Mouse (Mus musculus): Measurements from ENCODE around the gene Pitpnm2.

Gene Pitpnm2

GRCm38 (mm10) chr5:124198473-124198872 lies 51.1 kb downstream of the Pitpnm2 start:
- no peak for DNase-seq

GRCm38 (mm10) chr5:124196082-124196481 lies 53.5 kb downstream of the Pitpnm2 start:
- no peak for DNase-seq

DNA sequence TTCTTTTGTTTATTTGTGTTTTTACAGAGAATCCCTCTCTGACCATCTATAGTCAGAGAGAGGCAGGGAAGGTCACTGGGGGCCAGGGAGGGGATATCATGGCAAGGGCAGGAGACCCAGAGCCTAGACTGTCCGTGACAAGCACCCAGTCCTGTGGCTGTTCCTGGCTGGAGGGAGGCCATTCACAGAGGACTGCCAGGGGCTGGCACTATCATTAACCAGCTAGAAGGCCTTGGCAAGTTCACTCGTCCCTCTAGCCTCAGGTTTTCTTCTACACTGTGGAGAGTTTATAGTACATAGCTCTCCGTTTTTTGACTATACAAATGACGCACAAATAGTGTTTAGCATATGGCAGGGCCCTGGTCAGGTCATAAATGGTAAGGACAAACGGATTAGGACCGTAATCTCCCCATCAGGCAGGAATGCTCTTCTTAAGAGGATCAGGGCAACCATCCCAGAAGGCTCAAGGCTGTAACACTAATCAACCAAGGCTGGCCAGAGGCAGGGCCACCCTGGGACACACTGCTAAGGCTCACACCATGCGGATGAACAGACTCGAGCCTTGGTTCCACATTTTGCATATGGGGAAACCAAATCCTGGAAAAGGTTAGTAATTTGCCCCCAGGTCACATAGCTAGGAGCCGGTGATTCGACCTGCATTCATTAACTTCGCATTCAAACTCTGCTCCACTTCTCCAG lies 55.0 kb downstream of the Pitpnm2 start:
- DNase-seq: peak; percentile 90

- peak; percentile 76 for DNase-seq
Measured at GRCm38 (mm10) chr5:124193286-124194112, 56.1 kb downstream of the Pitpnm2 start.

DNA sequence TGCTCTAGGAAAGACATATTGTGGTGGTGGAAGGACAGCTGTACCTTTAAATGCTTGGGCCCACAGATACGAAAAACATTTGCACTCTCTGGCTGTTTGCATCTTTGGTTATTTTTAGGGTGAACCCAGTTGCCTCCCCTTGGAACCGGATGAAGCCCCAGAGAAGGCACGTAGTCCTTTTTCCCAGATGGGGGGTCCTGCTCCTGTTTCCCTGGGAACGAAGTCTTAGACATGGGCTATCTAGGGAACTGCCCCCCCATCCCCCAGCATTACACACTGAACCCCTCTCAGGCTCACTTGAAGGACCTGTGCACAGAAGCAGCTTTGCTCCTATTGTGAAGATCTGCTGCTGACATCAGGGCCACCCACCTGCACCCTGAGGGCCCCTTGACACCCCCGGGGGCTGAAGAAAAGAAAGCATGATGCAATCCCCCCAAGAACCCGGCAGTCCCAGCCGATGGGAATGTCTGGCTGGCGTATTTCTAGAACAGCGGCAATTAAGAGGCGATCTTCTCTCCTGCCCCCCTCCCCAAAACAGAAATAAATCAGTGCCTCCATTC lies 56.8 kb downstream of the Pitpnm2 start:
- peak; percentile 68 for DNase-seq

GRCm38 (mm10) chr5:124192251-124192710 lies 57.3 kb downstream of the Pitpnm2 start:
- no peak for DNase-seq

DNA sequence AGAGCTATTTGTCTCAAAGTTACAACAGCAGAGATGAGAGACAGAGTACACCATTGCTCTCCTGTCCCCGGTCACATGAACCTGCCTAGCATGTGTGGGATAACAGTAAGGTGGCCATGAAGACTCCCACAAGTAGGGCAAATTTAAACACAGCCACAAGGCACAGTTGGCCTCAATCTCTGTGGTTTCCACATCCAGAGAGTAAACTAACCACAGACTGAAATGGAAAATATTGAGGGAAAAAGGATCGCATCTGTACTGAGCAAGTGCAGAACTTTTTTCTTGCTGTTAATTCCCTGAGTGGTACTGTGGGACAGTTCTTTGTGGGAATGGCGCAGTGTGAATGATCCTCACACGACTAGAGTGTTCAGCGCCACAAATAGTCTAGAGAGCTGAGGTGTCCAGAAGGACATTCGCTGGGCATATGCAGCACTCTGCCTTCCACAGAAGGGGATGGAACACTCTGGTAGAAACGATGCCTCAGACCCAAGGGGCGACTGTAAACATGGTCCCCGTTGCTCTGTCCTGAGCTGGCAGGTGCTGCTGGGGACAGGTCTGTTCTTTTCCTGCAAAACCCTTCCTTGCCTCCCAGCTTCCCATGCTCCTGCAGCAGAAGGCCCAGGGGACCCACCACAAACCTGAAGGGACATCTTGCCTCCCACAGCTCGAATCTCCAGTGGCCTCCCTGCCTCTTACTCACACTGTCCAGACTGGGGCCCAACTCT lies 59.3 kb downstream of the Pitpnm2 start:
- no peak for DNase-seq

DNA sequence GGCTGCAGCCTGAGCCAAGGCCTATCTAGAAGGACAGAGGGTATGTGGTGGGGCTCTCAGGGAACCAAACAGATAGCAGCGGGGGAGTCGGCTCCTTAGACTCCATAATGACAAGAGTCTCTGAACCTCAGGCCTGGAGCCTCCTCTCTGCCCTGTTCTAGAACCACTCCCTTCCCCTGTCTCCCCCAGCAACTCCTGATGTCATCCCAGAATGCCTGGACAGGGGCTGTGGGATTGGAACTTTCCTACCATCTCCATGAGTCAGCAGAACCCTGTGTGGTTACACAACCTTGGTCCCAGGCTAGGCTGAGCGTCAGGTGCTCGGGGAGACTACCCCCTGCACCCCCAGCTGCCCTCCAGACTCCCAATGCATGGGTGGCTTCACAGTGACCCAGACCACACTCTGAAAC lies 60.0 kb downstream of the Pitpnm2 start:
- DNase-seq: no peak

GRCm38 (mm10) chr5:124187508-124188311 lies 61.9 kb downstream of the Pitpnm2 start:
- no peak for DNase-seq

GRCm38 (mm10) chr5:124186981-124187507 lies 62.5 kb downstream of the Pitpnm2 start:
- DNase-seq: peak; percentile 71

GRCm38 (mm10) chr5:124186465-124186854 lies 63.1 kb downstream of the Pitpnm2 start:
- peak; percentile 56 for DNase-seq

DNA sequence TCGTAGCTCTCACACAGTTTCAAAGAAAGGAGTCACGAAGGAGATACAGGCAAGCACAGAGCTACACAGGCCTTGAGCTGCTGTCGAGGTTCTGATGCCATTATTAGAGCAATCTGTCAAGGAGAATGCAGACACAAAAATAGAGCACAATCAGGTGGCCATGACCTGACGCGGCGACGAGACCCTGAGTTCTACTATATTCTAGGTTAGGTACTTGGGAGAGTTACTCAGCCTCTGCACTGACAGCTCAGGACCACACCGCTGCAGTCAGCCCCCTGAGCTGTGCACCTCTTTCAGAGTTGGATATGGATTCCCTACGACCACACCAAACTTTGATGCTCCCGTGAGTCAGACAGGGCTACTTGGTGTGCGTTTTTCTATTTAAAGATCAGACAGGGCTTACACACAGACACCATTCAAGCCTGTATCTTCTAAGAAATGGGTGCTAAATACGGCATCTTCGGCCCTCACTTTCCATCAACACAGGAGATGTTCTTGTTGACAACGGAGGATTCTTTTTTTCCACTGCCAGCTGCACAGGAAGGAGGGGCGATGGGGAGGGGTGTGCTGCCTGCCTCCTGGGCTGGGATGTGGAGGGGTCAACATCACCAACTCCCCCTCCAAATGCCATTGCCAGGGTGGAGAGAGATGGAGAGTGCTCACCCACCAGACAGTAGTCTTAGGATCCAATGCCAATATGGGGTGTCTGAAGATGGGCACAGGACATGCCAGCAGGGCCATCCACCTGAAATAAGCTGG lies 63.7 kb downstream of the Pitpnm2 start:
- DNase-seq: no peak

- DNase-seq: peak; percentile 70
Measured at GRCm38 (mm10) chr5:124184898-124185701, 64.5 kb downstream of the Pitpnm2 start.

DNA sequence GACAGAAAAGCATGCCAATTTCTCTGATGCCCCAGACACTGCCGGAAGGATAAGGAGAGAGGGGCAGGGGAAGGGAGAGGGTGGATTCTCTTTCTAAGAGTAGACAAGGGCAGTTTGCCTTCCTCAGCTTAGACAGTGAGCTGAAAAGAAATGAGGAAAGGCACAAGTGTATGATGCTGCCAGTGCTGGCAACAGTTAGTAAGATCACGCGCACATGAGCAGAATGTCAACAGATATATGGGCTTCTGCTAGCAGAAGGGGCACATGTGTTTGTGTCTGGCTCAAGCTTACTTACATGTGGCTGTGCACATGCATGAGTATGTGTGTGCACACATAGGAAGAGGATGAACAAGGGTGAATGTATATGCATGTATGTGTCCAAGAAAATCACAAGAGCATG lies 65.4 kb downstream of the Pitpnm2 start:
- no peak for DNase-seq

DNA sequence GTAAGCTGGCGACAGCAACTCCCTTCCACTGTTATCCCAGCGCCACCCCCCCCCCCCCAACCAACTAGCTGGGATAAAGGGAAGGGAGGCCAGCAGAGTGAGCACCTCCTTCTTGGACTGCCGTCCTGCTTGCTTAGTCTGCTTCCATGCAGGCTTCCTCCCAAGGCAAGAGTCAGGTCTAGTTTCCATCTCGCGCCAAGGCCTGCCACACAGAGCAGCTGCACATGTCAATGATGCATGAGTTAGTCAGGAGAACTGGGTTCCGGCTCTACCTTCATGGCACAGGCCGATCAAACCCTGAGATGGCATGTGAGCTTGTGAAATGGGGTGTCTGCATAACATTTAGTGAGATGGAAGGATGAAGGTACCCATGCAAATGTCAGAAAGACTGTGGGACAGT lies 66.9 kb downstream of the Pitpnm2 start:
- no peak for DNase-seq

DNA sequence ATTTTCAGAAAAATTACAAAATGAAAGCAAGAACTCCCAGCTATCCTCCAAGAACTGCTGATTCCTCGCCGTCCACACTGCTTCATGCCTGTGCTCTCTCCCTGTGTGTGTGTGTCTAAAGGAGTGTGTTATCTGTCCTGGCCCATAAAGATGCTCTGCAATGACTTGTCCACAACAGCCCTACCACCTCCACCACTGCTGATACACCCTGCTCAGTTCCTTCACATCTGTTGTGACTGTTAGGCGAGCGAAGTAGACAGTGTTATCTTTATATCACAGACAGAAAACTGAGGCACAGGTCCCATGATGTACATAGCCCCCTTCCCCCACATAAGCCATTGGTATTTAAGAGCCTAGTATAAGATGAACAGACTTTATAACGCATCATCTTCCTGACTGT lies 67.5 kb downstream of the Pitpnm2 start:
- DNase-seq: no peak

- no peak for DNase-seq
Measured at GRCm38 (mm10) chr5:124180500-124181167, 68.9 kb downstream of the Pitpnm2 start.

DNA sequence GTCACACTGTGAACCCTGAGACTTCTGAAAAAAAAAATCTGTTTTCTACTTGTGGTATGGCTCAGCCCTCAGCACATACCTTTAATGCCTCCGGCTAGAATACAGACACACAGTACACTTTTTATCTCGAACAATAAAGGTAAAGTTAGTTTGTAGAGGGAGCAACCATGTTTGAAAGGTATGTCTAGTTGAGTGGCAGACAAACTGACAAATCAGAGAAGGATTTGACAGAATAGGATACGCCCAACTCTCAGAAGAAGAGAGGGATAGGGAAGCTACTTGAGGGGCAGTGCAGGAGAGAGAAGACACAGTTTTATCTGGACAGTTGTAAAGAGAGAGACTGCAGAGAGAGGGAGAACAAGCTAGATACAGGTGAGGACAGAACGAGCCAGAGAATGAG lies 70.1 kb downstream of the Pitpnm2 start:
- no peak for DNase-seq

GRCm38 (mm10) chr5:124176726-124177132 lies 72.8 kb downstream of the Pitpnm2 start:
- DNase-seq: no peak

DNA sequence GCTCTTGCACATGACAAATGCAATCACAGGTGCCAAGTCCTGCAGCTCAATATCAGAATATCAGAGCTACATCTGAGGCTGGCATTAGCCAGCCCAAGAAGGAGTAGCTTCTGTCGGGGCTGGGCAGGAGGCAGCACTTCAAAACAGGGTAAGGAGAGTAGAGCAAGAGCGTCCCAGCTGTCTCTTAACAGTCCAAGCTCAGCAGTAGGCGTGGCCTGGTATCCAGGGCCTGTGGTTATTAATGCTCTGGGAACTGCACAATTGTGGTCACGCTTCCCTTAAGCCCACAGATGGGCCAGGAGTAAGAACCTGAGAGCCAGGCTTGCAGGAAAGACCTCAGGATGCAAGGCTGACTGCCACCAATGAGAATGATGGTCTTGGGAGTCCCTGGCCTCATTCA lies 74.4 kb downstream of the Pitpnm2 start:
- DNase-seq: peak; percentile 70
